Mouse (Mus musculus): ENCODE measurements at regions not wholly inside any gene's neighbourhood (a gene's known extent, or its start where the extent isn't known, plus 50 kb on each side); places are given as distances from the start of the nearest gene placed in this dataset.

DNA sequence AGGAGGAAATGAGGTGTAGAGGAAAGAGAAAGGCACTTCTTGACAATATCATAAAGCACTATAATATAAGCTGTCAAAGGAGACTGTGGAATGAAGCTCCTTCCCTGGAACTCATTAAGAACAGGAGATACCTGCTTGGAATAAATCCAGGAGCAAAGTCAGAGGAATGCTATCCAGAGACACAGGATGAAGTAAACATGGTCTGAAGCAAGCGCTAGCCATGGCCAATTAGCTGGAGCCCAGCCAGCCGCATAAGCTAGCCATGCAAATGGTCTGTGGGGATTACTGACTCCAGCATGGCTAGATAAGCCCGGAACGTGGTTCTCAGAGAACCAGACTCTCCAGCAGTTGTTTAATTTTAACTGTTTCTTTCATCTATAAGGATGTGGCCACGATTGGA is 54.9 kb upstream of the Gpc3 start:
- no peak for DNase-seq

- DNase-seq: peak; percentile 50 to 57
Observed at GRCm38 (mm10) chrX:52679045-52679444, 65.3 kb upstream of the Gpc3 start.

DNA sequence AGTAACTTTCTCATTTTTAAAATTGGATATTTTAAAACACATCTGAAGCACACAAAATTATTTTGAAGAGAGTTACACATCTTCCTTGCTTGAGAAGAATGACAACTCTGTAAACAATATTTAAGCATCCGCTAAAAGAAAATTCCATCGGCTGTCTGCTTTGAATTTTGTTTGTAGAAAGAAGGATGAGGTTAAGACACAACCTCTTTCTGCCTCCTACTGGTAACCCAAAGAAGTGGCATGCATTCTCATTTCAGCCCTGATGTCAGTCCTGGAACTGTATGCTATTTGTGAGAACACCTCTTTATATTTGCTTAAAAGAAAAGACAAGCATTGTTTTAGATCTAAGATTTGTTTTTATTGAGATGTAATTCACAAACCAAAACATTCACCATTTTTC is 80.6 kb upstream of the Gpc3 start:
- DNase-seq: no peak

DNA sequence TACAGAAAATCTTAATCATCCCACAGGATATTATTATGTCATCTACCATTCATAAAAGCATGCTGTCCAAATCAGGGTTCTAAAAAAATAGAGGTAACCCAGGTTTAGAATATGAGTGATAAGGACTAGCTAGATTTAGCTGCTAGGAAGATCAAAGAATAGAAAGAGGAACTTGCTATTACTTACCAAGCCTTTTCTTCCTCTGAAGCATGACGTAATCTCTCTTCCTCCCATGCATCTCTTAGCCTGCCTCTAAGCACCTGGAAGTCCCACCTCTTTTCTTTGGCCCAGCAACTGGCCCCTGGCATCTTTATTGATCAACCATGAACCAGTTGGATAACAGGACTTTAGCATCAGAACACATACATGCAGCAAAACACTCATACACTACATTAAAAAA is 85.9 kb upstream of the Gpc3 start:
- no peak for DNase-seq

DNA sequence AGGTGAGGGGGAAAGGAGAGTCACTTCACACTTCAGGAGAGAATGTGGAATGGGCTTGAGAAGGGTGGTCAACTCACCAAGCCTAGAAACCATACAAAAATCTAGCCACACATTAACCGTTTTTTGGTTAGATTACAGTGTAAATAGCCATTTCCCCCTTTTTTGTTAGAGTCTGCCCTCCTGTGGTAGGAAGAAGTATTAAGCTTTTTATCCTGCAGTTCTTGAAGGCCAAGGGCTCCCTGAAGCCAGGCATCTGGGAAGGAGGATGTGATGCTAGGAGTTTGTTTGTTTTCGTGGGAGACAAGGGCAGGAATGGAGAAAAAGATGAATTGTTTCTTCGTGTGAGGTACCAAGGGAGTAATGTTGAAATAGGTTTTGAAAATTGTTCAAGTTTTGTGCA is 73.5 kb upstream of the Ccdc160 start:
- DNase-seq: no peak

DNA sequence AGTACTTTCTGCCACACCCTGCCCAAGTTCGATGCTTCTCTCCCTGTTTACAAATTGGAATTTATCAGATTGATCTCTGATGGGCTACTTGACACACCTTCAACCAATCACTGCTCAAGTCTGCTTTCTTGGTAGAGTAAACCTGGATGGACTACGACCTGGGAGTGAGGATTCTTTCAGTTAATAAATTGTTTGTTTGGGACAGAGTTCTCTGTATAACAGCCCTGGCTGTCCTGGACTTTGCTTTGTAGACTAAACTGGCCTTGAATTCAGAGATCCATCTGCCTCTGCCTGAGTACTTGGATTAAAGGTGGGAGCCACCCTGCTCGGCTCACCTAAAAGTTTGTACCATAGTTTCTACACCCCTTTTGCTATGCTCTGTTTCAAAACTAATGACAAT is 52.9 kb upstream of the Ccdc160 start:
- no peak for DNase-seq

Measured in thymus, postnatal 36 days (tissue).